Mouse (Mus musculus) ES-Bruce4 (cell line): ENCODE results near the gene Nfe2. TPM values are rescaled to one million over a fixed set of nuclear protein-coding genes. Genes with fewer than 3 reads are reported as not detected.

Source experiments
- H3K27ac ChIP-seq: 2 replicates; pipeline ENCODE4 v1.5.1; 2012; ENCODE audit warnings: low read length, inconsistent platforms; ENCODE audit not compliant: insufficient read depth
- H3K27me3 ChIP-seq: 2 replicates; pipeline ENCODE4 v1.6.1; 2012; ENCODE audit warnings: mild to moderate bottlenecking, low read length, inconsistent platforms; ENCODE audit not compliant: control insufficient read depth, poor library complexity, insufficient read depth, severe bottlenecking
- H3K36me3 ChIP-seq: 2 replicates; pipeline ENCODE4 v1.6.1; 2012; ENCODE audit warnings: inconsistent platforms, mild to moderate bottlenecking, low read length, moderate library complexity; ENCODE audit not compliant: control insufficient read depth, poor library complexity, insufficient read depth, severe bottlenecking
- H3K4me1 ChIP-seq: one replicate; pipeline ENCODE4 v1.8.1; 2011; ENCODE audit warnings: low read length; ENCODE audit not compliant: control insufficient read depth, insufficient read depth
- H3K4me3 ChIP-seq: 2 replicates; pipeline ENCODE4 v1.5.1; 2011; ENCODE audit warnings: low read depth, mild to moderate bottlenecking, low read length
- H3K9ac ChIP-seq: 2 replicates; pipeline ENCODE4 v1.6.1; 2012; ENCODE audit warnings: low read depth, mild to moderate bottlenecking, inconsistent platforms; ENCODE audit not compliant: poor library complexity, severe bottlenecking
- H3K9me3 ChIP-seq: replicated peaks from 2 replicates; pipeline ENCODE4 v1.6.1; 2012; ENCODE audit warnings: mild to moderate bottlenecking, low read length, inconsistent platforms; ENCODE audit not compliant: control insufficient read depth, poor library complexity, insufficient read depth, severe bottlenecking
- CTCF ChIP-seq: IDR thresholded peaks from one replicate; pipeline ENCODE4 v1.8.1; 2011; ENCODE audit warnings: low read depth, low read length
- EP300 ChIP-seq: IDR thresholded peaks from 2 replicates; pipeline ENCODE4 v1.6.1; 2011; ENCODE audit warnings: low read depth, low read length; ENCODE audit not compliant: insufficient read depth
- POLR2A ChIP-seq: IDR thresholded peaks from one replicate; pipeline ENCODE4 v1.8.1; 2011; ENCODE audit warnings: low read length; ENCODE audit not compliant: insufficient read depth
- polyA plus RNA-seq: library from polyadenylated mRNA; stranded (reverse); fragments of >200 nt; gene quantifications from 2 replicates; pipeline ENCODE4 v1.2.4, GENCODE M21; 2011; ENCODE audit warnings: low read depth; ENCODE audit not compliant: missing spikeins, insufficient read depth, insufficient read length

Nfe2 gene
- polyA plus RNA-seq, 1 experiment, result not detected

DNA sequence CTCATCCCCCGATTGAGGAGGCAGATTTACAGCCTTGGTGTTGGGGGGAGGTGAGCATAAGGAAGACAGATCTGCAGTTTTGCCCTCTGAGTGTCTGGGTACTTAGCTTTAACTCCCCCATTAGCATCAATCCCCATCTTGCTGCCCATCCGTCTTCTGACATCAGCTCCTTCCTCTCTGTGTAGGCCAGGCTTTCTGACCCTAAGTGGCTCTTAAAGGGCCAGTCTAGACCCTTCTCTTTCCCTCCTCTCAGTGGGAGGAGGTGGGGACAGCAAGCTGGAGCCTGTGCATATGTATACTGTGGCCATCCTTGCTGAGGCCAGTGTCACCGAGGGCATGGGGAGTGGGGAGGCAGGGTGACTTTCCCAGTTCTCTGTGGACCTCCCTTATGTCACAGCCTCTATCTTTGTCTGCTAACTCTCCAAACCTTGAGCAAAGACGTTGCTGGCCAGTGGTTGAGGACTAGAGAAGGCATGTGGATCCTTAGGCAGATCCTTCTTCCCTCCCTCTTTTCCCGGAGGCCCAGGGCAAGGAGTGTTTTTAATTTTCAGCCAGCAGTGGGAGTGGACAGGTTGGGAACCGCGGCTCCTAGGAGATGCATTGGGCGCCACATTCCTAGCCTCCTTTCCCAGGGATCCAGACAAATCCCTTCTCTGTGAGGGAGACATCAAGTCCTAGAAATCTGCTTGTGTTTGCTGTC lies 45.9 kb upstream of the Nfe2 start:
- Histone ChIP-seq H3K27ac (no peak overlapping the region), H3K9ac (peak overlapping the region; percentile 69; the same call in 1 of the 2 replicates)

DNA sequence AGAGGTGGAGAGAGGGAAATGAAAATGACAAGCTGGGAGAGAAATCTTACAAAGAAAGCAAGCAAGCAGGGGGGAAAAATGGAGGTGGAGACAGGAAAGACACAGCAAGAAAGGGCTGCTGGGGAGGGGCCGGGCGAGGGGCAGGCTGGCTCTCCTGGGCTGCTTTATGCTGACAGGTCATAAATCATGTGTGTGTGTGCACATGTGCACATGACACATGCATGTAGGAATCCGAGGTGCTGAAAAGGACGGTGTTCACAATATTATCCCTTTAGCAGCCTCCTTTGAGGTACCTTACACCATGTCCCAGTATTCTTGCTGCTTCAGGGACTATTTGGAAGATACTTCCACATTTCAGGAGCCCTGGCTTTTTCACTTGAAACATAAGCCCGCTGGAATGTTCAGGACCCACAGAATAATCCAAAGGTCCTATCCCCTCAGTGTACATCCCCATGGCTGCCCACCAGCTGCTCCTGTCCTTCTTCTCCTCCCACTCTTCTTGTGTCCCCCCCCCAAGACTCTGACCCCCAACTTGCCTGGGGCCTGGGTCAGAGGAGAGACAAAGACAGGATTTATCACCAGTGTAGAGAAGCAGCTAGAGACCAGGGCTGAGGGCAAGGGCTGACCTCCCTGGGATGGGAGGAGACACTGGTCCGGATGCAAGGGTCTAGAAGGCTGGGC lies 44.3 kb upstream of the Nfe2 start:
- Histone ChIP-seq H3K9ac (no peak overlapping the region), H3K36me3 (no peaks in the 10 kb centered on the region), H3K27me3 (no peaks in the 10 kb centered on the region), H3K27ac (no peak overlapping the region), H3K4me3 (no peak overlapping the region), H3K4me1 (peaks cover 3% of the 10 kb centered on the region), H3K9me3 (no peaks in the 10 kb centered on the region)
- no peak for TF ChIP-seq POLR2A
- no peak for TF ChIP-seq CTCF
- no peak for TF ChIP-seq EP300

More for the DNA sequence above, 45.9 kb upstream of the Nfe2 start:
- peaks cover 3% of the 10 kb centered on the region for H3K4me1 ChIP-seq
- H3K4me3 ChIP-seq, result peak overlapping the region; percentile 64; the same call in 1 of the 2 replicates
- no peaks in the 10 kb centered on the region for H3K27me3 ChIP-seq
- H3K9me3 ChIP-seq, result no peaks in the 10 kb centered on the region
- H3K36me3 ChIP-seq, result no peaks in the 10 kb centered on the region
- TF ChIP-seq EP300, result no peak
- TF ChIP-seq POLR2A, result no peak
- TF ChIP-seq CTCF, result no peak

- H3K27me3 ChIP-seq, result no peaks in the 10 kb centered on the region
- H3K36me3 ChIP-seq, result peaks cover 3% of the 10 kb centered on the region; the same call in 1 of the 2 replicates
- no peaks in the 10 kb centered on the region for H3K9me3 ChIP-seq
- peaks cover 2% of the 10 kb centered on the region for H3K4me1 ChIP-seq
- no peak overlapping the region for H3K9ac ChIP-seq
- TF ChIP-seq CTCF (no peak), EP300 (no peak), POLR2A (no peak)
- no peak overlapping the region for H3K27ac ChIP-seq
- H3K4me3 ChIP-seq, result no peak overlapping the region
These were observed 43.5 kb upstream of the Nfe2 start for GRCm38 (mm10) chr15:103301547-103302340.

- peaks cover 2% of the 10 kb centered on the region for H3K4me1 ChIP-seq
- H3K4me3 ChIP-seq, result no peak overlapping the region
- no peak for TF ChIP-seq CTCF
- TF ChIP-seq POLR2A, result no peak
- no peak for TF ChIP-seq EP300
- no peaks in the 10 kb centered on the region for H3K27me3 ChIP-seq
- peaks cover 3% of the 10 kb centered on the region; the same call in 1 of the 2 replicates for H3K36me3 ChIP-seq
- no peaks in the 10 kb centered on the region for H3K9me3 ChIP-seq
- no peak overlapping the region for H3K9ac ChIP-seq
- no peak overlapping the region for H3K27ac ChIP-seq
These were observed 42.8 kb upstream of the Nfe2 start for GRCm38 (mm10) chr15:103301046-103301445.

DNA sequence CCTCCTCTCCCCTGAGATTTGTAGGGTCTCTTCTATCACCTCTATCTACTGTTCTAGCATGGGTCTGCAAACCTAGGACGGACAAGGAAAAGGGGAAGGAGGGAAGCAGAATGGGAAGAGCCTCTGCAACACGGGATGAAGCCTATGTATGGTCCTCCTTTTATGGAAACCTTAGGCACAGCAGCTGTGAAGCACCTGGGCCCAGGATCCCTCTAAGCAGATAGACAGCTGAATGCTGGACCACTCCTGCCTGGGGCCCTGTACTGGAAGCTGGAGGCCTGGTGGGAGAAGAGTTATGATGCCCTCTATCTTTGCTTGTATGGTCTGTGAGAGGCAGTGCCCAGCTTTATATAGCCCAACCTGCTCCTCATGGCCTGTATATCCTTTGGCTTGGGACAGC lies 42.4 kb upstream of the Nfe2 start:
- no peak overlapping the region for H3K9ac ChIP-seq
- peaks cover 4% of the 10 kb centered on the region for H3K4me1 ChIP-seq
- H3K9me3 ChIP-seq, result no peaks in the 10 kb centered on the region
- no peak overlapping the region for H3K27ac ChIP-seq
- H3K36me3 ChIP-seq, result peaks cover 3% of the 10 kb centered on the region; the same call in 1 of the 2 replicates
- no peaks in the 10 kb centered on the region for H3K27me3 ChIP-seq
- H3K4me3 ChIP-seq, result no peak overlapping the region
- TF ChIP-seq EP300 (no peak), CTCF (no peak), POLR2A (no peak)
